Mouse (Mus musculus): Measurements from ENCODE around the gene Trpm8.

Gene Trpm8

GRCm38 (mm10) chr1:88301121-88302014 is 23.9 kb downstream of the Trpm8 start:
- peak; percentile 61 for DNase-seq (ENCODE audit: low spot score)

DNA sequence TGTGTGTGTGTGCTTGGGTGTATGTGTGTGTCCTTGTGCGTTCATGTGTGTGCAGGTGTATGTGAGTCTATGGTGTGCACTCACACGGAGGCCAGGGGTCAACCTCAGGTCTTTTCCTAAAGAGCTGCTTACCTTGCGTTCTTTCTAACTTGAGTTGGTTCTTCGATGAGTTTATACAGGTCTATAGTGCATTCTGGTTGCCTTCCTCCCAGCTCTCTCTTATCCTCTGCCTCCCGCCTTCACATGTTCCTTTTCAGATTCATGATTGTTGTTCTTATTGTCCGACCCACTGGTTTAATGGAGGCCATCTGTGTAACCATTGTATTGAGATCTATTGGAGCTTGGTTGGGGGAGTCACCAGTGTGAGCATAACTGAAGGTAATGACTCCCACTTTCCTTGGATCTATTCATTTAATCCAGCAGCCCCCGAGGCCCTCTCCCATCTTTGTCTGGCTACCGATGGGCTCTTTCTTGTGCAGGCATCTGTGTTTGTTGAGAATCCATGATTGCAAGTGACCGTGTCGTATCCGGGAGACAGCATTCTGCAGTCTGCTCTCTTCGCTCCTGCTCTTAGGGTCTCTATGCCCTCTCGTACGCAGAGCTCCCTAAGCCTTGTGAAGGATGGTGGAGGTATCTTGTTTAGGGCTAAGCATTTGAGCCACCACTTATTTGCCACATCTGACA is 24.7 kb downstream of the Trpm8 start:
- no peak for DNase-seq (ENCODE audit: low spot score)

DNA sequence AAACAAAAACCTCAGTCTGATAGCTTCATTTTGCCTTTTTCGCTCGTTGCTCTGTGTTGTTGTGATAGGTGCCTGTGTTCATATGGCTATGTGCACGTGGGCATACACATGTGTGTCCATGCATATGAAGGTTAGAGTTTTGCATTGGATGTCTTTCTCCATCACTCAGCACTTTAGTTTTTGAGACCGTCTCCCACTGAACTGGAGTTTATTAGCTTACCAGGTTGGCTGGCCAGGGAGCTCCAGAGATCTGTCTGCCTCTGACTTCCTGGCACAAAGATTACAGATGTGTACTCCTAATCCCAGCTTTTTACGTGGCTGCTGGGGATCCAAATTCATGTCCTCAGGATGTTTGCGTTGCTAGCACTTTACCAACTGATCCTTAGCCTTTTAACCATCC is 26.3 kb downstream of the Trpm8 start:
- DNase-seq (ENCODE audit: low spot score): no peak

- DNase-seq (ENCODE audit: low spot score): no peak
Observed at GRCm38 (mm10) chr1:88304261-88304985, 27.0 kb downstream of the Trpm8 start.

- no peak for DNase-seq (ENCODE audit: low spot score)
Observed at GRCm38 (mm10) chr1:88305018-88305795, 27.7 kb downstream of the Trpm8 start.

GRCm38 (mm10) chr1:88306543-88306942 is 29.1 kb downstream of the Trpm8 start:
- DNase-seq (ENCODE audit: low spot score): peak; percentile 56

- no peak for DNase-seq (ENCODE audit: low spot score)
Observed at GRCm38 (mm10) chr1:88307180-88307579, 29.7 kb downstream of the Trpm8 start.

GRCm38 (mm10) chr1:88309020-88309419 is 31.6 kb downstream of the Trpm8 start:
- DNase-seq (ENCODE audit: low spot score): no peak

- no peak for DNase-seq (ENCODE audit: low spot score)
Observed at GRCm38 (mm10) chr1:88309905-88310304, 32.4 kb downstream of the Trpm8 start.

DNA sequence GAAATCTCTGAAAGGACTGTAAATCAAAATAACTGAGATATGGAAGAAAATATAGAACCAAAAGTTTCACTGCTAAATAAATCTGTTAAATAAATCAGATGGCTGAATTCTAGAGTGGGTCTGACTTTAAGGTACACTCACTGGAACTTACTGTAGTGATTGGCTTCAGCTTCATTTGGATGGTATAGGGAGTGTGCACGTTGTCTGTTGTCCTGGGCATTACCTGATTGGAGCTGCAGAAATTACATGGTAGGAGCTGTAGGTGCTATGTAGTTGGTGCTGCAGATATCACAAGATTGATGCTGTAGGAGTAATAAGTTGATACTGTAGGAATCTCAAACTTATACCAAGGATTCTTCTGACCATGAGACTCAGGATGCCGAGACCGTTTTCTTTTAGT is 32.9 kb downstream of the Trpm8 start:
- no peak for DNase-seq (ENCODE audit: low spot score)

GRCm38 (mm10) chr1:88317279-88317678 is 39.8 kb downstream of the Trpm8 start:
- no peak for DNase-seq (ENCODE audit: low spot score)

GRCm38 (mm10) chr1:88318531-88319060 is 41.1 kb downstream of the Trpm8 start:
- DNase-seq (ENCODE audit: low spot score): peak; percentile 82

DNA sequence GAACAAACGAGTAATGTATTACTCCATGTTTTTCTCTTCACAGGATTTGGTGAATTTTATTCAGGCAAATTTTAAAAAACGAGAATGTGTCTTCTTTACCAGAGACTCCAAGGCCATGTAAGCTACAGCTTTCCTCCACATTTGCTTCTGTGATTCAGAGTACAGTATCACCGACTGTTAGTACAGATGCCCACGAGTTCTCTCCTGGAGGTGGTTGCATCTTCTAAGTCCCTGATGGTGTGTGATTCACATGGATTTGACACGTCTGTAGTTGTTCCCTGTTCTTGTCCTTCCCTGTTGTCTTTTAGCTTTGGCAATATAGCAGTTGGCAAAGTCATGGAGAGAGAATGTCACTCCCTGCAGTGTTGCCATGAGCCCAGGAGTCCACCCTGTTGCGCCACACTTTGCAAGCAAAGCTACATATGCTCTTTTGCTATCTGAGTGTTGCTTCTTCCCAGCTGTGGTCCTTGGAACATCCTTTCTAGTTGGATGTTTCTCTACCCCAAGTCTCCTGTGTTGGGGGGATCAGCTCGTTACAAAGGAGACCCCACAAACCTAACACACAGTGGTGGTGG is 43.4 kb downstream of the Trpm8 start:
- DNase-seq (ENCODE audit: low spot score): no peak

GRCm38 (mm10) chr1:88322146-88322545 is 44.7 kb downstream of the Trpm8 start:
- no peak for DNase-seq (ENCODE audit: low spot score)

DNA sequence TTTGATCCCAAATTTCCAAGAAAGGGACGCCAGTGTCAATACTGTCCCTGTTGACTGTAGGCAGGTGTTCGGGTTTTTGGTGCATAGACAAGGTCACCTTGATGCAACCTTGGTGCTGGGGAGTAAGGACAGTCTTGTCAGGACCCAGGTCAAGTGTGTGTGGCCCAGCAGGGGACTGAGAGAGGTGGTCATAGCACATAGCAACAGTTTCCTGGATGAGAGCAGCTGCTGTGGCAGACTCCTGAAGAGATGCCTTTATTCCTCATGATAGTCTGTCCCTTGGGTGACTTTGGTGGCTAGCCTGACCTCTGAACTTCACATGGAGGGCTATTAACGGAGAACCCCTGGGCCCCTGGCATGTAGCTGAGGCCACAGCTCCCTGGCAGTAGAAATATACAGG is 45.6 kb downstream of the Trpm8 start:
- no peak for DNase-seq (ENCODE audit: low spot score)

- DNase-seq (ENCODE audit: low spot score): no peak
Observed at GRCm38 (mm10) chr1:88339481-88339880, 62.0 kb downstream of the Trpm8 start.

- DNase-seq (ENCODE audit: low spot score): no peak
Observed at GRCm38 (mm10) chr1:88342615-88343014, 65.2 kb downstream of the Trpm8 start.

GRCm38 (mm10) chr1:88345580-88345979 is 68.1 kb downstream of the Trpm8 start:
- DNase-seq (ENCODE audit: low spot score): no peak

DNA sequence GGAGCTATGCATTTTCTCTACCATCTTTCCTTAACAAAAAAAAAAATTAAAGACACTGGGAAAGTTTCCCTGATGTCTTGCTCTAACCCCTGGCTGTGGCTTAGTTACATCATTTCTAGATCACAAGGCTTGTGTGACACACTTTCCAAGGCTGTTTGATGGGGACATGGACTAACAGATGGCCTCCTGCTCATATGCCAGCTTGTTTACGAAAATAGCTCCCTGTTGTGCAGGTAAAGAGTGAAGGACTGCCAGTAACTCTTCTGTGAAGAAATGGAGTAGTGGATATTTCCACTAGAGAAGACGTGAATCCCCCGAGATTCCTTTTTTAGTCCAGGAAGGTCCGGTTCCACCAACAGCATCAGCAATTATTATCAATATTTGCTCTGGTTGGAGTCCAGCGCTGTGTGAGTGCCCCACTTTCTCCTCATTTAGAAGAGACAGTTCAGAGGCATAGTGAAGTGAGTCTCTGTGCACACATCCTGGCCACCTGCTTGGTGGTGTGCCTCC is 71.1 kb downstream of the Trpm8 start:
- no peak for DNase-seq (ENCODE audit: low spot score)

DNA sequence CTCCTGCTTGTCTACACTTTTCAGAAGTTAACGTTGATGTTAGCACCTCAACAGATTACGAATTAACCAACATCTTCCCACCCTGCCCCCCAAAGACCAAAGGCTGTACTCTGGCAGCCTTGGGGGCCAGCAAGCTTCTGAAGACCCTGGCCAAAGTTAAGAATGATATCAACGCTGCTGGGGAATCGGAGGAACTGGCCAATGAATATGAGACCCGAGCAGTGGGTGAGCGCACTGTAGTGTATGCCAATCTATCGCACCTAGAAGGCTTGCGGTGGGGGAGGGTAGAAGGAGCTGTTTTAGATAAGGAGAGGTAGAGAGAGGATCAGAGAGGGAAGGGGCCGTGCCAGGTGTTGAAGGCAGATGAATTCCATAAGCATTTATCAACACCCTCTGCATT is 73.3 kb downstream of the Trpm8 start:
- DNase-seq (ENCODE audit: low spot score): no peak

GRCm38 (mm10) chr1:88355025-88355424 is 77.6 kb downstream of the Trpm8 start:
- DNase-seq (ENCODE audit: low spot score): no peak
